Mouse (Mus musculus): ENCODE measurements around the gene Gm49358.

DNA sequence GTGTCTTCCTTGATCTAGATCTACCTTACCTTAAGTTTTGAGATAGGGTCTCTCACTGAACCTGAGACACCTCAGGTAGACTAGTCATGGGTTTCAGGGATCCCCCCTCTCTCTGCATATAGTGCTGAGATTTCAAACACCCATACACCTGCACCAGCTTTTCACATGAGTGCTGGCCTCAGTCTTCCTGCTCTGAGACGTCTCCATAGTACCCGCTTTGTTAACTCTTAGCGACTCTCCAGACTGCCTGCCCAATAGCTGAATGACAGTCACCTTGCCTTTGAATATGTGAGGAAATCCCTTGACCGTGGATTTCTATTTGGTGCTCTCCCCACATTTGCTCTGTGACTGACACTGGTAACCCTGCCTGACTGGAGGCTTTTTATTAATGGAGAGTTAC is 30.4 kb downstream of the Gm49358 start:
- TF ChIP-seq CTCF (IDR thresholded peaks at IDR 0.05; ENCODE audit: low read depth): no peak
- TF ChIP-seq EP300 (IDR thresholded peaks at IDR 0.05; ENCODE audit: low read depth): no peak

Data from liver, postnatal 0 days (tissue).